Mouse (Mus musculus) B cell, adult 2 months (primary cell): ENCODE data around the gene Kcnh1.

Experiments used
- DNase-seq, 2 experiments: peaks; one replicate each; pipeline ENCODE4 v3.0.0; 2022

Gene Kcnh1

GRCm38 (mm10) chr1:192269911-192270310 is 79.3 kb downstream of the Kcnh1 start:
- no peak for DNase-seq

GRCm38 (mm10) chr1:192277801-192278385 is 87.3 kb downstream of the Kcnh1 start:
- no peak for DNase-seq

- DNase-seq = no peak
Observed at GRCm38 (mm10) chr1:192284340-192284739, 93.8 kb downstream of the Kcnh1 start.

- no peak for DNase-seq
Observed at GRCm38 (mm10) chr1:192284950-192285349, 94.4 kb downstream of the Kcnh1 start.

- no peak for DNase-seq
Observed at GRCm38 (mm10) chr1:192288456-192288855, 97.9 kb downstream of the Kcnh1 start.

- DNase-seq = no peak
Observed at GRCm38 (mm10) chr1:192291286-192291685, 100.7 kb downstream of the Kcnh1 start.

GRCm38 (mm10) chr1:192293391-192293790 is 102.8 kb downstream of the Kcnh1 start:
- DNase-seq = no peak

- no peak for DNase-seq
Observed at GRCm38 (mm10) chr1:192293921-192294320, 103.3 kb downstream of the Kcnh1 start.

- no peak for DNase-seq
Observed at GRCm38 (mm10) chr1:192295243-192295860, 104.8 kb downstream of the Kcnh1 start.

- no peak for DNase-seq
Observed at GRCm38 (mm10) chr1:192295902-192296301, 105.3 kb downstream of the Kcnh1 start.

GRCm38 (mm10) chr1:192297481-192298128 is 107.0 kb downstream of the Kcnh1 start:
- no peak for DNase-seq

- no peak for DNase-seq
Observed at GRCm38 (mm10) chr1:192300417-192300816, 109.8 kb downstream of the Kcnh1 start.

GRCm38 (mm10) chr1:192303615-192304014 is 113.0 kb downstream of the Kcnh1 start:
- DNase-seq = no peak

GRCm38 (mm10) chr1:192305155-192305554 is 114.6 kb downstream of the Kcnh1 start:
- DNase-seq = no peak

- DNase-seq = no peak
Observed at GRCm38 (mm10) chr1:192307055-192307454, 116.5 kb downstream of the Kcnh1 start.

GRCm38 (mm10) chr1:192311298-192311697 is 120.7 kb downstream of the Kcnh1 start:
- no peak for DNase-seq

- DNase-seq = no peak
Observed at GRCm38 (mm10) chr1:192311851-192312438, 121.4 kb downstream of the Kcnh1 start.

GRCm38 (mm10) chr1:192312446-192312845 is 121.9 kb downstream of the Kcnh1 start:
- no peak for DNase-seq

- no peak for DNase-seq
Observed at GRCm38 (mm10) chr1:192312998-192313397, 122.4 kb downstream of the Kcnh1 start.

GRCm38 (mm10) chr1:192313571-192313972 is 123.0 kb downstream of the Kcnh1 start:
- DNase-seq = no peak

GRCm38 (mm10) chr1:192314044-192314443 is 123.5 kb downstream of the Kcnh1 start:
- no peak for DNase-seq

- DNase-seq = no peak
Observed at GRCm38 (mm10) chr1:192315392-192316070, 125.0 kb downstream of the Kcnh1 start.

- DNase-seq = no peak
Observed at GRCm38 (mm10) chr1:192324223-192324622, 133.6 kb downstream of the Kcnh1 start.
